In genomic region chr17:34652546-34652945, GRCm38 (mm10) we compare ENCODE assay signal across 27 mouse cellular contexts. TPM values are rescaled to one million over a fixed set of nuclear protein-coding genes. Genes with fewer than 3 reads are reported as not detected.
"Had no signal": no experiment of that assay in that cellular context is flagged by ENCODE, and none has a peak within 500 bp of the region (broad histone marks: within the 10 kb centered on the region; RNA-seq: fewer than 3 reads in every experiment).

No protein-coding gene starts in this region.

- H3K27me3 ChIP-seq: liver, embryonic 15.5 days; lung, embryonic 15.5 days; midbrain, embryonic 13.5 days; neural tube, embryonic 13.5 days; stomach, embryonic 15.5 days had no signal

- H3K4me3 ChIP-seq: kidney, embryonic 15.5 days; limb, embryonic 13.5 days; liver, embryonic 12.5 days; liver, embryonic 15.5 days; lung, embryonic 15.5 days; megakaryocyte, embryonic 14.5 days; midbrain, embryonic 10.5 days; midbrain, embryonic 13.5 days; myocyte; neural tube, embryonic 13.5 days; stomach, embryonic 15.5 days had no signal

- H3K4me2 ChIP-seq: kidney, embryonic 15.5 days; limb, embryonic 13.5 days; liver, embryonic 12.5 days; liver, embryonic 15.5 days; lung, embryonic 15.5 days; midbrain, embryonic 13.5 days; neural tube, embryonic 13.5 days; stomach, embryonic 15.5 days had no signal

- H3K9ac ChIP-seq: kidney, embryonic 15.5 days; limb, embryonic 13.5 days; liver, embryonic 12.5 days; liver, embryonic 15.5 days; lung, embryonic 15.5 days; midbrain, embryonic 13.5 days; neural tube, embryonic 13.5 days; stomach, embryonic 15.5 days had no signal

- H3K9me3 ChIP-seq: kidney, embryonic 15.5 days; limb, embryonic 13.5 days; liver, embryonic 12.5 days; liver, embryonic 15.5 days; lung, embryonic 15.5 days; megakaryocyte, embryonic 14.5 days; midbrain, embryonic 10.5 days; midbrain, embryonic 13.5 days; neural tube, embryonic 13.5 days; stomach, embryonic 15.5 days had no signal

- ATAC-seq: liver, embryonic 12.5 days; midbrain, embryonic 13.5 days; midbrain, embryonic 16.5 days had no signal

- H3K27ac ChIP-seq: kidney, embryonic 15.5 days; limb, embryonic 13.5 days; liver, embryonic 12.5 days; liver, embryonic 15.5 days; lung, embryonic 15.5 days; midbrain, embryonic 10.5 days; midbrain, embryonic 13.5 days; neural tube, embryonic 13.5 days; stomach, embryonic 15.5 days had no signal

- DNase-seq: kidney, adult 8-10 months; kidney, postnatal 10 days; kidney, postnatal 36 days; left cerebral cortex, postnatal 4 days; liver; lung, adult 18-20 months; lung, postnatal 10 days; lung, postnatal 36 days; retina, postnatal 1 day; right cerebral cortex, postnatal 25 days; spleen, adult 18-20 months; thymus, adult 2 months; thymus, postnatal 4 days had no signal

RNA-seq across cellular contexts. Expression of gene Tnxb, which starts 17.8 kb away (rescaled TPM):
- total RNA-seq: monocyte, adult 5-6 weeks; neutrophil, adult 5-6 weeks had no signal
- polyA plus RNA-seq: midbrain, embryonic 10.5 days had no signal

RNA-seq across cellular contexts. Expression of gene Prrt1, which starts 23.2 kb away (rescaled TPM):
- total RNA-seq: neutrophil, adult 5-6 weeks had no signal
- polyA plus RNA-seq: liver, embryonic 12.5 days; liver, embryonic 15.5 days; myocyte had no signal
